Mouse (Mus musculus) liver, embryonic 12.5 days (tissue): Measurements from ENCODE around the gene Fam53b. TPM values are rescaled to one million over a fixed set of nuclear protein-coding genes. Genes with fewer than 3 reads are reported as not detected.
A peak's percentile ranks its signal among the peaks of the same experiment; 100 is the strongest.

Source experiments
- ATAC-seq: fragments of 200-750 bp; cut with Nextera tagmentation; 2 replicates; pipeline ENCODE4 v1.8.0; 2017; ENCODE audit warnings: moderate number of reproducible peaks, mild to moderate bottlenecking, moderate library complexity
- H3K27ac ChIP-seq: fragments of 300-500 bp; sonication (generic); 2 replicates; pipeline ENCODE4 v1.5.1; 2016; ENCODE audit warnings: mild to moderate bottlenecking
- H3K27me3 ChIP-seq: fragments of 300-500 bp; sonication (generic); replicated peaks from 2 replicates; pipeline ENCODE4 v1.6.1; 2016; ENCODE audit warnings: mild to moderate bottlenecking, moderate library complexity
- H3K36me3 ChIP-seq: fragments of 300-500 bp; sonication (generic); 2 replicates; pipeline ENCODE4 v1.6.1; 2016; ENCODE audit warnings: mild to moderate bottlenecking, moderate library complexity
- H3K4me1 ChIP-seq: fragments of 300-500 bp; sonication (generic); 2 replicates; pipeline ENCODE4 v1.6.1; 2016
- H3K4me2 ChIP-seq: fragments of 300-500 bp; sonication (generic); 2 replicates; pipeline ENCODE4 v1.6.1; 2016; ENCODE audit warnings: mild to moderate bottlenecking, moderate library complexity
- H3K4me3 ChIP-seq: fragments of 300-500 bp; sonication (generic); 2 replicates; pipeline ENCODE4 v1.5.1; 2016; ENCODE audit warnings: mild to moderate bottlenecking, moderate library complexity
- H3K9ac ChIP-seq: fragments of 300-500 bp; sonication (generic); 2 replicates; pipeline ENCODE4 v1.6.1; 2016; ENCODE audit warnings: mild to moderate bottlenecking, moderate library complexity
- H3K9me3 ChIP-seq: fragments of 300-500 bp; sonication (generic); replicated peaks from 2 replicates; pipeline ENCODE4 v1.6.1; 2016; ENCODE audit warnings: mild to moderate bottlenecking, moderate library complexity
- WGBS: fragments of 180-500 bp; shearing (Covaris S2); methylation state at CpG from one replicate; pipeline ENCODE4 v1.1.7; 2016; ENCODE audit not compliant: insufficient replicate concordance; 5-methylcytosine and 5-hydroxymethylcytosine counted together
- polyA plus RNA-seq: library from polyadenylated mRNA; unstranded; fragments of >200 nt; fragmentation: Nextera tagmentation; extraction: Ambion mirVana; gene quantifications from 2 replicates; pipeline ENCODE4 v1.2.1, GENCODE M21; 2016

Gene Fam53b
- polyA plus RNA-seq, 1 experiment from 2014 or later, result 28.8 TPM

- peak overlapping the region; percentile 77 for H3K4me2 ChIP-seq
- WGBS, result 22% methylated on average over 5 of the region's 5 CpGs
- H3K4me1 ChIP-seq, result peaks cover 98% of the 10 kb centered on the region
- H3K9ac ChIP-seq, result peak overlapping the region; percentile 86
- peaks cover 83% of the 10 kb centered on the region for H3K36me3 ChIP-seq
- peak overlapping the region; percentile 64 for H3K4me3 ChIP-seq
- H3K27me3 ChIP-seq, result no peaks in the 10 kb centered on the region
- peak overlapping the region; percentile 96 for H3K27ac ChIP-seq
- H3K9me3 ChIP-seq, result no peaks in the 10 kb centered on the region
- ATAC-seq, result peak; percentile 90
These were observed 41.2 kb downstream of the Fam53b start for GRCm38 (mm10) chr7:132772440-132772839.

GRCm38 (mm10) chr7:132768498-132769344 is 45.0 kb downstream of the Fam53b start:
- no peaks in the 10 kb centered on the region for H3K9me3 ChIP-seq
- peak overlapping the region; percentile 94 for H3K27ac ChIP-seq
- H3K27me3 ChIP-seq, result no peaks in the 10 kb centered on the region
- no peak for ATAC-seq
- H3K4me3 ChIP-seq, result peak overlapping the region; percentile 39
- peaks cover 83% of the 10 kb centered on the region for H3K36me3 ChIP-seq
- H3K9ac ChIP-seq, result peak overlapping the region; percentile 67
- peak overlapping the region; percentile 63 for H3K4me2 ChIP-seq
- peaks cover 95% of the 10 kb centered on the region for H3K4me1 ChIP-seq
- WGBS, result 59% methylated on average over 12 of the region's 12 CpGs

GRCm38 (mm10) chr7:132767999-132768370 is 45.7 kb downstream of the Fam53b start:
- H3K27me3 ChIP-seq, result no peaks in the 10 kb centered on the region
- ATAC-seq, result no peak
- no peaks in the 10 kb centered on the region for H3K9me3 ChIP-seq
- H3K4me2 ChIP-seq, result peak overlapping the region; percentile 63
- H3K36me3 ChIP-seq, result peaks cover 85% of the 10 kb centered on the region
- peak overlapping the region; percentile 67 for H3K9ac ChIP-seq
- H3K4me3 ChIP-seq, result no peak overlapping the region
- H3K4me1 ChIP-seq, result peaks cover 95% of the 10 kb centered on the region
- H3K27ac ChIP-seq, result peak overlapping the region; percentile 94
- WGBS, result 83% methylated on average over 4 of the region's 4 CpGs

- Histone ChIP-seq H3K27me3 (no peaks in the 10 kb centered on the region), H3K27ac (peak overlapping the region; percentile 94), H3K9me3 (no peaks in the 10 kb centered on the region), H3K9ac (peak overlapping the region; percentile 67), H3K4me1 (peaks cover 92% of the 10 kb centered on the region), H3K36me3 (peaks cover 90% of the 10 kb centered on the region), H3K4me2 (peak overlapping the region; percentile 63), H3K4me3 (peak overlapping the region; percentile 19; the same call in 1 of the 2 replicates)
- no peak for ATAC-seq
- 86% methylated on average over 12 of the region's 12 CpGs for WGBS
These were observed 46.3 kb downstream of the Fam53b start for GRCm38 (mm10) chr7:132767233-132767998.

- peak overlapping the region; percentile 94 for H3K27ac ChIP-seq
- ATAC-seq, result peak; percentile 87
- H3K4me2 ChIP-seq, result peak overlapping the region; percentile 53
- H3K4me1 ChIP-seq, result peaks cover 81% of the 10 kb centered on the region
- peak overlapping the region; percentile 63 for H3K9ac ChIP-seq
- H3K9me3 ChIP-seq, result no peaks in the 10 kb centered on the region
- H3K27me3 ChIP-seq, result no peaks in the 10 kb centered on the region
- H3K4me3 ChIP-seq, result peak overlapping the region; percentile 19
- WGBS, result 48% methylated on average over 11 of the region's 11 CpGs
- H3K36me3 ChIP-seq, result peaks cover 90% of the 10 kb centered on the region
These were observed 47.3 kb downstream of the Fam53b start for GRCm38 (mm10) chr7:132766235-132766871.

GRCm38 (mm10) chr7:132765629-132766186 is 48.0 kb downstream of the Fam53b start:
- peaks cover 89% of the 10 kb centered on the region for H3K36me3 ChIP-seq

GRCm38 (mm10) chr7:132764896-132765491 is 48.7 kb downstream of the Fam53b start:
- peak overlapping the region; percentile 25; the same call in 1 of the 2 replicates for H3K9ac ChIP-seq
- ATAC-seq, result no peak
- H3K9me3 ChIP-seq, result no peaks in the 10 kb centered on the region
- H3K27ac ChIP-seq, result peak overlapping the region; percentile 94
- H3K4me2 ChIP-seq, result peak overlapping the region; percentile 53
- H3K4me3 ChIP-seq, result no peak overlapping the region
- 81% methylated on average over 4 of the region's 4 CpGs for WGBS
- no peaks in the 10 kb centered on the region for H3K27me3 ChIP-seq
- H3K4me1 ChIP-seq, result peaks cover 69% of the 10 kb centered on the region
- H3K36me3 ChIP-seq, result peaks cover 89% of the 10 kb centered on the region

More at GRCm38 (mm10) chr7:132765629-132766186, 48.0 kb downstream of the Fam53b start:
- peak; percentile 71 for ATAC-seq
- Histone ChIP-seq H3K27ac (peak overlapping the region; percentile 94), H3K4me1 (peaks cover 76% of the 10 kb centered on the region), H3K4me3 (peak overlapping the region; percentile 19; the same call in 1 of the 2 replicates), H3K4me2 (peak overlapping the region; percentile 53), H3K27me3 (no peaks in the 10 kb centered on the region), H3K9ac (peak overlapping the region; percentile 63), H3K9me3 (no peaks in the 10 kb centered on the region)
- 53% methylated on average over 3 of the region's 3 CpGs for WGBS

- Histone ChIP-seq H3K4me3 (no peak overlapping the region), H3K9me3 (no peaks in the 10 kb centered on the region), H3K36me3 (peaks cover 89% of the 10 kb centered on the region), H3K27ac (peak overlapping the region; percentile 94), H3K9ac (no peak overlapping the region), H3K4me1 (peaks cover 63% of the 10 kb centered on the region), H3K27me3 (no peaks in the 10 kb centered on the region), H3K4me2 (no peak overlapping the region)
- 92% methylated on average over 4 of the region's 4 CpGs for WGBS
- no peak for ATAC-seq
These were observed 49.4 kb downstream of the Fam53b start for GRCm38 (mm10) chr7:132764314-132764713.

GRCm38 (mm10) chr7:132763911-132764310 is 49.8 kb downstream of the Fam53b start:
- 84% methylated on average over 5 of the region's 5 CpGs for WGBS
- H3K9me3 ChIP-seq, result no peaks in the 10 kb centered on the region
- no peak overlapping the region for H3K9ac ChIP-seq
- H3K27me3 ChIP-seq, result no peaks in the 10 kb centered on the region
- no peak overlapping the region for H3K4me2 ChIP-seq
- no peak overlapping the region for H3K4me3 ChIP-seq
- peak overlapping the region; percentile 94 for H3K27ac ChIP-seq
- no peak for ATAC-seq
- H3K36me3 ChIP-seq, result peaks cover 89% of the 10 kb centered on the region
- peaks cover 58% of the 10 kb centered on the region for H3K4me1 ChIP-seq

GRCm38 (mm10) chr7:132763351-132763750 is 50.3 kb downstream of the Fam53b start:
- peaks cover 90% of the 10 kb centered on the region for H3K36me3 ChIP-seq
- no peaks in the 10 kb centered on the region for H3K27me3 ChIP-seq
- whole genome bisulfite sequencing, result 82% methylated on average over 6 of the region's 6 CpGs
- no peak overlapping the region for H3K4me2 ChIP-seq
- no peaks in the 10 kb centered on the region for H3K9me3 ChIP-seq
- H3K4me3 ChIP-seq, result no peak overlapping the region
- H3K9ac ChIP-seq, result no peak overlapping the region
- no peak for ATAC-seq
- peaks cover 53% of the 10 kb centered on the region for H3K4me1 ChIP-seq
- 0 out of 2 replicates have a peak overlapping the region, but pooled peaks have one; percentile 22 for H3K27ac ChIP-seq

- H3K9me3 ChIP-seq, result no peaks in the 10 kb centered on the region
- WGBS, result 78% methylated on average over 2 of the region's 2 CpGs
- peaks cover 44% of the 10 kb centered on the region for H3K4me1 ChIP-seq
- no peak overlapping the region for H3K27ac ChIP-seq
- peaks cover 92% of the 10 kb centered on the region for H3K36me3 ChIP-seq
- H3K9ac ChIP-seq, result no peak overlapping the region
- no peak overlapping the region for H3K4me3 ChIP-seq
- no peaks in the 10 kb centered on the region for H3K27me3 ChIP-seq
- ATAC-seq, result no peak
- no peak overlapping the region for H3K4me2 ChIP-seq
These were observed 52.3 kb downstream of the Fam53b start for GRCm38 (mm10) chr7:132761409-132761808.
